Mouse (Mus musculus) left cerebral cortex, postnatal 36 days (tissue): ENCODE measurements around the gene Snx12. TPM values are rescaled to one million over a fixed set of nuclear protein-coding genes. Genes with fewer than 3 reads are reported as not detected.
"Not testable (repeated sequence)": the region's sequence is repeated elsewhere in the genome, so short reads cannot be mapped to it uniquely, and the experiment has no call there.

Experiments used
- DNase-seq, 2 experiments: peaks; one replicate each; pipeline ENCODE4 v3.0.0; 2021 to 2022; ENCODE audit warnings: low spot score in 2 of 2, mixed read lengths in 1 of 2
- intact Hi-C: fragments of 180-260 bp; cut with DNase I; formaldehyde crosslinking; loops from one replicate; pipeline ENCODE4 v1.15.1; 2025
- total RNA-seq, 2 experiments: library from RNA; stranded (reverse); gene quantifications; 2 replicates each; pipeline ENCODE4 v1.2.3; 2021

Gene Snx12
- total RNA-seq, 2 experiments from 2014 or later = 73.8 to 78.0 TPM

DNA sequence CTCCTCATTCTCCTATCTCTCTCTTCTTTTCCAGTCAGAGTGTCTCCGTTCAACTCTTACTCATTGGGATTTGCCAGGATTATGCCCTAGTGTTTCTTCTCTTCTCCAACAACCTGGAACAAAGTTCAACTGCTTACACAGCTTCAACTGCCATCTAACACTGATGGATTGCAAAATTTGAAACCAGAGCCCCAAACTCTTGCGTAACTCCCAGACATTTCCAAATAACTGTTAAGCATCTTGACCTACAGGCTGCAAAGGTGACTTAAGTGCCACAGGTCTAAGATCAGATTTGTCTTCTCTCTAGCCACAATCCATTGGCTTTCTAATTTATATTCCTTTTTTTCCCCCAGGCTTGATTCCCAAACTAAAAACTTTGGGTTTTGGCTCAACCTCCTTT is 64.9 kb downstream of the Snx12 start:
- no peak for DNase-seq
- intact Hi-C loops = no loop called here

DNA sequence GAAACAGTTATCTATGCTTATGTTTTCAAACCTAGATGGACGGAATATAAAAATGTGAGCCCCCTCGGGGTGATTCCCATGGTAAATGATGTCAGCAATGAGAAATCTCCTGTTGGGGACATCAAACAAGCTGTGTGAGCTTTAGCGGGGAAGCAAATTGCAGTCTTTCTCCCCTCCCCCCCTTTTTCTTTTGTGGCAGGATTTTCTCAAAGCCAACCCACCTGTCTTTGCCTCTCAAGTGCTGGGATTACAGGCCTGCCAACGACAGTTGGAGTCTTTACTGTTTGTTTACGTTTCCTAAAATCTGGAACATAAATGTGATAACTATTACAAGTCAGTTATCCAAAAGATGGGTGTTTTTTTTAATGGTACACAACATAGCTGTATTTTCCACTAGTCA is 66.0 kb downstream of the Snx12 start:
- intact Hi-C loops = no loop called here
- no peak for DNase-seq

DNA sequence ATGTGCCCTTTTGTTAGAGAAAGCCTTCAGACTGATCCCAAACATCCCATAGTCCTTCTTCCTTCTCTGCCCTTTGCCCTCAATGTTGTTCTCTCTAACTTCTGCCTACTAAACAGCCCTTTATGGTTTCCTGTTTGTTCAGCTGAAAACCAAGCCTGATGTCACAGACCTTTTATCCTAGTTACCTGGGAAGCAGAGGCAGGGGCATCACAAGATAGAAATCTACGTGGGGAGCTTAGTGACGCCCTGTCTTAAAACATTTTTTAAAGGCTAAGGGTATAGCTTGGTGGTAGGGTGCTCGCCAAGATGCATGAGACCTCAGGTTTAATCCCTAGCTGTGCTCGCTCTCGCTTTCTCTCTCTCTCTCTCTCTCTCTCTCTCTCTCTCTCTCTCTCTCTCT is 74.9 kb downstream of the Snx12 start:
- no peak for DNase-seq
- intact Hi-C loops = no loop called here

GRCm38 (mm10) chrX:101131992-101132791 is 90.2 kb downstream of the Snx12 start:
- peak; percentile 8 to 9 for DNase-seq
- intact Hi-C loops = loop anchor here (1.0 to 2.0 kb wide), 2 partner anchors 153 to 197 kb away; no protein-coding TSS in a partner anchor

DNA sequence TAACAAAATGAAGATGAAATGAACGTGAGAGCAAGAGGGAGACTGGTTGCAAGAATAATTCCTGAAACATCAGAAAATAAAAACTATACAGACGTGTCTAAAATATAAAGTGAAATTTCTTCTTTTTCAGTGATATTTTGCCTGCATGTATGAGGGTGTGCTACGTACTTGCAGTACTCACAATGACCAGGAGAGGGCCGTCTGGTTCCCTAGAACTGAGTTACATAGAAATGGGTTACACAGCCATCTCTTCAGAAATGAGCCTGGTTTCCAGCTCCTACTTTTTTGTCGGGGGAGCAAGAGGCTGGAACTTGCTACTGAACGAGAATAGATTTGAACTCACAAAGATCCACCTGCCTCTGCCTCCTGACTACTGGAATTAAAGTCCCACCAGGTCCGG is 91.4 kb downstream of the Snx12 start:
- peak; percentile 29 to 56 for DNase-seq
- intact Hi-C loops = no loop called here

DNA sequence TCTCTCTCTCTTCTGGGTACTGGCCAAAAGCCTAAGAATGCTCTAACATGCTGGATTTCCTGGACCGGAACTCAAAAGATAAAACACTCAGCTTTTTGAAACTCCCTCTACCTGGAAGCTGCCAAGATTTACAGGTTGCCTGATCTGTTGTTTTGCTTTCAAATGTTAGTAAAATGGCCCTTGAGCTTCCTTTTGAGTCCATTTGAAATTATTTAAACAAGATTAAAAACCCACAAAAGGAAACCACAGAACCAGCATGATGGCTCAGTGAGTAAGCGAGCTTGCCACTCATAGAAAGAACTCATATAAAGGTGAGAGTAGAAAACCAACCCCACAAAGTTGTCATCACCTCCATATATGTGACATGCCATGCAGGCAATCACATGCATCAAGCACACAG is 93.8 kb downstream of the Snx12 start:
- intact Hi-C loops = no loop called here
- no peak for DNase-seq

- no peak for DNase-seq
- intact Hi-C loops = no loop called here
These were observed 95.4 kb downstream of the Snx12 start for GRCm38 (mm10) chrX:101126977-101127376.

- DNase-seq = no peak
- intact Hi-C loops = no loop called here
These were observed 95.8 kb downstream of the Snx12 start for GRCm38 (mm10) chrX:101126474-101126955.

- intact Hi-C loops = no loop called here
- no peak for DNase-seq
These were observed 101.8 kb downstream of the Snx12 start for GRCm38 (mm10) chrX:101120546-101120945.

DNA sequence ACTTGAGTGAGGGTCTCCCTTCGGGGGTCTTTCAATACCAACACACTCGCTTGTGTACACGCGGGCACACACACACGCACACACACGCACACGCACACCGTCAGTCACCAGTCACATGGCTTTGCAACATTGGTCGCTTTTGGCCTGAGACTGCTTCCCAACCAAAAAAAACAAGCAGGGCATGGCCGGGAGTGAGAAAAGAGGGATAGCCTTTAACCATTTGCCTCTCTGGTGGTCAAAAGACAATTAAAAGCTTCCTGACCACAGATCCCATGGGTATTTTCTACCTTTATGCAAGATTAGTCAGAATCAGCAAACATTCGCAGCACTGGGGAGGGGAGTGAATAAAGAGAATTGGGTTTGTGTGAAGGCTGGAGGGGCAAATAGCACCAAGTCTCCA is 136.4 kb downstream of the Snx12 start, which contains the start of gene Slc7a3:
Gene Slc7a3 (minus strand): TSS at position 101 of the 400 bp plus-strand sequence.
- intact Hi-C loops = no loop called here
- no peak for DNase-seq

DNA sequence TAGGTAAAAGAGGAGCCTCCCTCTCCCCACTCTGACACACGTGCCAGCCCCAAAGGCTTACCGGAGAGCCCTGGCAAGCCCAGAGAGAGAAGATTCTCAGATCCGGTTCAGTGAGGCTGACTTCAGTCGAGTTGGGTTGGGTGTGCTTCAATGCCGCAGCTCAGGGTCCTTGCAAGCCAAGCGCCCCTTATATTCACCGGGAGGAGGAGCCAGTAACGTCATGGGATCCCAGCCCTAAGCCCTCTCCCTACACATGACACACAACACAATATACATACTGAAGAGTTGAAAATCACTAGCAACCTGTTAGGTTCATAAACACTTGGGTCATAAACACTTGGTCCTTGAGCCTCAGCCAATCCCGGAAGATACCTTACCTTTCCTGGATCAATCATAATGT is 137.2 kb downstream of the Snx12 start:
- DNase-seq, intact Hi-C loops: not testable (repeated sequence)

- DNase-seq = no peak
- intact Hi-C loops = no loop called here
These were observed 138.2 kb downstream of the Snx12 start for GRCm38 (mm10) chrX:101084192-101084591.

DNA sequence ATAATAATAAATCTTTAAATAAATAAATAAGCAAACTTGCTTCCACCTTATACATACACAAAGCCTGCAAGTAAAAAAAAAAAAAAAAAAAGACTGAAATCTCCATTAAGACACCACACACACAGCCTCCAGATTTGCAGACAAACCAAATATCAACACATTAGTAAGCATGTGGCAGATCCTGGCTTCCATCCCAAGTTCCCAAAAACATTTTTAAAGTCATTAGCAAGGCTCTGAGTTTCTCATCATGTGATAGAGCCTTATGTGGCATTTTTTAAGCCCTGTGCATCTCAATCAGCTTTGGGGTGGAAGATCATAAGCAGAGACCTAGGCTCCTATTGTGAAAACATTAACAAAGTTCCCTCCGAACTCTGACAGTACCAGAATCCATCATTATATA is 157.1 kb downstream of the Snx12 start:
- intact Hi-C loops = no loop called here
- no peak for DNase-seq

GRCm38 (mm10) chrX:101063503-101063902 is 158.9 kb downstream of the Snx12 start:
- DNase-seq = no peak
- intact Hi-C loops = no loop called here

DNA sequence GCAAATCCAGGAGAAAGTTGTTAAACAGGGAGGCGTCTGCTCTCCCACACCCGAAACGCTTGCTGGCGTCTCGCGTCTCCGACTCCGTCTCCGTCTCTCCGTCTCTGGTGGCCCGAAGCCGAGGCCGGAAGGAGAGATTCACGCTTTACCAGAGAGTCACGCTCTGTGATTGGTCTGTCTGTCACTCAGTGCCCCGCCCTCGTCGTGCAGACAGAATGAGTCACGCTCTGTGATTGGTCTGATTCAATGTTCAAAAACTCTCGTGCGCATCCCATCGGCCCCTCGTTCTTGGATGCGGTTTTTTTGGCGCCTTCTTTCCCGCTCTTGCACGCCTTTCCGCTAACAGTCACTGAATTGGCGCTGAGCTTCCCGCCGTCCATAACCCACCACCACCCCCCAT is 162.8 kb downstream of the Snx12 start, which contains the start of gene Tex11:
Gene Tex11 (minus strand): TSS at position 127 of the 400 bp plus-strand sequence.
- DNase-seq = no peak
- intact Hi-C loops = no loop called here

Other genes starting within 250 kb of the Snx12 start
- gene Tex11, start 162.9 kb downstream of the Snx12 start, total RNA-seq = under 1 TPM in 1 of 2 experiments, not detected in 1; 0.10 TPM
- gene Slc7a3, start 136.5 kb downstream of the Snx12 start, total RNA-seq = 1 to 10 TPM; 6.4 to 7.2 TPM
- gene Foxo4, start 32.0 kb upstream of the Snx12 start, total RNA-seq = 10 to 100 TPM; 15.5 to 17.0 TPM
- not detected for gene Gm614, start 41.4 kb upstream of the Snx12 start, total RNA-seq
- gene Il2rg, start 45.7 kb upstream of the Snx12 start, total RNA-seq = 1 to 10 TPM in 1 of 2 experiments, under 1 TPM in 1; 0.99 to 2.4 TPM
- gene Gm20489, start 46.5 kb upstream of the Snx12 start, total RNA-seq = not detected
- gene Med12, start 51.5 kb upstream of the Snx12 start, total RNA-seq = 10 to 100 TPM; 18.4 to 26.4 TPM
- 100 to 1,000 TPM; 161 to 163 TPM for gene Nlgn3, start 76.6 kb upstream of the Snx12 start, total RNA-seq
- 10 to 100 TPM in 1 of 2 experiments, 1 to 10 TPM in 1; 8.9 to 15.1 TPM for gene Gjb1, start 153.8 kb upstream of the Snx12 start, total RNA-seq
- 100 to 1,000 TPM; 113 to 170 TPM for gene Zmym3, start 198.3 kb upstream of the Snx12 start, total RNA-seq
- 100 to 1,000 TPM; 103 to 126 TPM for gene Nono, start 206.8 kb upstream of the Snx12 start, total RNA-seq
- gene Itgb1bp2, start 226.5 kb upstream of the Snx12 start, total RNA-seq = under 1 TPM; 0.77 to 0.94 TPM